Mouse (Mus musculus): Measurements from ENCODE around the gene Cxcl14.
A peak's percentile ranks its signal among the peaks of the same experiment; 100 is the strongest.

Cxcl14 gene

DNA sequence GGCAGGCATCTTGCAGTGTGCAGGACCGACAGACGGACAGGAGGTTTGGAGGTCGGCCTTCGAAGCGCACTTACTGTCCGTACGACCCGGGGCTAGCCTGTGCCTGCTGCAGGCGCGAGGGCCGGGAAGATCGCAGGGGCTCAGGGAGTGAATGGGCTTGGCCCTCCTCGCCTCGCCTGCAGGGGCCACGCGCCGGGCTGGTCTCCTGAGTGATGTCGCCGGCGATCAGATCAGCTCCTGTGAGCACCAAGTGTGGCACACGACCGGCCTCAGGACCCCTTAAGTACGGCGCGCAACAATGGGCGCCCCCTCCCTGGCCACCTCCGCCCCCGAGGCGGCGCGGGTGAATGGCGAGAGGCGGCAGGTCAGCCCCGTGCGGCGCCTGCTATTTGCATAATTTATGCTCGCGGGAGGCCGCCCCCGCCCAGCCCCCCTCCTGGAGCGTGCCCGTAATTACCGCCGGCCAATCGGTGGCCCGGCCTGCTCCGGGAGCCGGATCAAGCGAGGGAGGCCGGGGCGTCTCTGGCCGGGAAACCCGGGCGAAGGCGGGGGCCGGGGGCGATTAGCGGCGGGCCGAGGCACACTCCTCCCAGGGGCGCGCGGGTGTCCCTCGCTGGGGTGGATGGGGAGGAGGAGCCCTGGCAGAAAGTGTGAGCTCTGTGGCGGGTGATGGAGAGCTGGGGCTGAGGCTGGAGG is 44.3 kb downstream of the Cxcl14 start, which contains the start of gene Neurog1:
Neurog1 (minus strand) TSS at position 240 of the 696 bp plus-strand sequence.
- peak in 1 of 2 experiments; percentile 35 for DNase-seq (ENCODE audit: low spot score in 2 of 2)

- no peak for DNase-seq (ENCODE audit: low spot score in 2 of 2)
Measured at GRCm38 (mm10) chr13:56251176-56251923, 45.0 kb downstream of the Cxcl14 start.

GRCm38 (mm10) chr13:56250551-56251161 is 45.7 kb downstream of the Cxcl14 start:
- DNase-seq (ENCODE audit: low spot score in 2 of 2): no peak

- DNase-seq (ENCODE audit: low spot score in 2 of 2): no peak
Measured at GRCm38 (mm10) chr13:56249593-56250341, 46.6 kb downstream of the Cxcl14 start.

- no peak for DNase-seq (ENCODE audit: low spot score in 2 of 2)
Measured at GRCm38 (mm10) chr13:56243104-56243503, 53.2 kb downstream of the Cxcl14 start.

GRCm38 (mm10) chr13:56240012-56240770 is 56.2 kb downstream of the Cxcl14 start:
- no peak for DNase-seq (ENCODE audit: low spot score in 2 of 2)

Data from cerebellum, postnatal 4 days (tissue).